Mouse (Mus musculus) hindbrain, embryonic 12.5 days (tissue): ENCODE measurements around the gene Cdk1. TPM values are rescaled to one million over a fixed set of nuclear protein-coding genes. Genes with fewer than 3 reads are reported as not detected.
"Not testable (repeated sequence)": the region's sequence is repeated elsewhere in the genome, so short reads cannot be mapped to it uniquely, and the experiment has no call there.

Experiments used
- ATAC-seq: fragments of 200-750 bp; cut with Nextera tagmentation; 2 replicates; pipeline ENCODE4 v1.8.0; 2017; ENCODE audit warnings: moderate TSS enrichment; ENCODE audit not compliant: low FRiP score
- H3K27ac ChIP-seq: fragments of 300-500 bp; sonication (generic); 2 replicates; pipeline ENCODE4 v1.5.1; 2016; ENCODE audit warnings: mild to moderate bottlenecking
- H3K27me3 ChIP-seq: fragments of 300-500 bp; sonication (generic); 2 replicates; pipeline ENCODE4 v1.6.1; 2016; ENCODE audit warnings: mild to moderate bottlenecking
- H3K36me3 ChIP-seq: fragments of 300-500 bp; sonication (generic); 2 replicates; pipeline ENCODE4 v1.6.1; 2016; ENCODE audit warnings: mild to moderate bottlenecking
- H3K4me1 ChIP-seq: fragments of 300-500 bp; sonication (generic); 2 replicates; pipeline ENCODE4 v1.6.1; 2016
- H3K4me2 ChIP-seq: fragments of 300-500 bp; sonication (generic); replicated peaks from 2 replicates; pipeline ENCODE4 v1.6.1; 2016; ENCODE audit warnings: mild to moderate bottlenecking
- H3K4me3 ChIP-seq: fragments of 300-500 bp; sonication (generic); 2 replicates; pipeline ENCODE4 v1.5.1; 2016; ENCODE audit warnings: mild to moderate bottlenecking
- H3K9ac ChIP-seq: fragments of 300-500 bp; sonication (generic); 2 replicates; pipeline ENCODE4 v1.6.1; 2016; ENCODE audit warnings: mild to moderate bottlenecking, moderate library complexity
- H3K9me3 ChIP-seq: fragments of 300-500 bp; sonication (generic); replicated peaks from 2 replicates; pipeline ENCODE4 v1.6.1; 2016; ENCODE audit warnings: mild to moderate bottlenecking
- WGBS: fragments of 180-500 bp; shearing (Covaris S2); methylation state at CpG from one replicate; pipeline ENCODE4 v1.1.7; 2016; 5-methylcytosine and 5-hydroxymethylcytosine counted together
- polyA plus RNA-seq: library from polyadenylated mRNA; unstranded; fragments of >200 nt; fragmentation: Nextera tagmentation; extraction: Ambion mirVana; gene quantifications from 2 replicates; pipeline ENCODE4 v1.2.1, GENCODE M21; 2016

Gene Cdk1
- polyA plus RNA-seq, 1 experiment from 2014 or later, result 220 TPM

- H3K4me2 ChIP-seq, result no peak overlapping the region
- H3K9me3 ChIP-seq, result no peaks in the 10 kb centered on the region
- no peak for ATAC-seq
- no peak overlapping the region for H3K4me3 ChIP-seq
- no peak overlapping the region for H3K27ac ChIP-seq
- H3K9ac ChIP-seq, result no peak overlapping the region
- no peaks in the 10 kb centered on the region for H3K36me3 ChIP-seq
- WGBS, result 90% methylated on average over 14 of the region's 14 CpGs
- no peaks in the 10 kb centered on the region for H3K4me1 ChIP-seq
- no peaks in the 10 kb centered on the region for H3K27me3 ChIP-seq
Observed at GRCm38 (mm10) chr10:69372061-69372460, 19.3 kb upstream of the Cdk1 start.

GRCm38 (mm10) chr10:69371441-69371840, 18.7 kb upstream of the Cdk1 start:
- no peaks in the 10 kb centered on the region for H3K36me3 ChIP-seq
- no peak overlapping the region for H3K9ac ChIP-seq
- H3K27me3 ChIP-seq, result no peaks in the 10 kb centered on the region
- H3K27ac ChIP-seq, result no peak overlapping the region
- no peaks in the 10 kb centered on the region for H3K4me1 ChIP-seq
- H3K9me3 ChIP-seq, result no peaks in the 10 kb centered on the region
- WGBS, result 16% methylated on average over 10 of the region's 10 CpGs
- H3K4me3 ChIP-seq, result no peak overlapping the region
- H3K4me2 ChIP-seq, result no peak overlapping the region
- ATAC-seq, result no peak

GRCm38 (mm10) chr10:69369321-69369720, 16.6 kb upstream of the Cdk1 start:
- 87% methylated on average over 6 of the region's 6 CpGs for WGBS
- Histone ChIP-seq H3K9me3 (no peaks in the 10 kb centered on the region), H3K36me3 (no peaks in the 10 kb centered on the region), H3K4me2 (no peak overlapping the region), H3K27me3 (no peaks in the 10 kb centered on the region), H3K27ac (no peak overlapping the region), H3K4me3 (no peak overlapping the region), H3K4me1 (no peaks in the 10 kb centered on the region), H3K9ac (no peak overlapping the region)
- ATAC-seq, result no peak

GRCm38 (mm10) chr10:69366877-69367387, 14.2 kb upstream of the Cdk1 start:
- Histone ChIP-seq H3K36me3 (no peaks in the 10 kb centered on the region), H3K27me3 (no peaks in the 10 kb centered on the region), H3K27ac (no peak overlapping the region), H3K4me2 (no peak overlapping the region), H3K9ac (no peak overlapping the region), H3K4me1 (no peaks in the 10 kb centered on the region), H3K9me3 (no peaks in the 10 kb centered on the region), H3K4me3 (no peak overlapping the region)
- ATAC-seq, result no peak
- 86% methylated on average over 13 of the region's 13 CpGs for WGBS

GRCm38 (mm10) chr10:69366208-69366607, 13.5 kb upstream of the Cdk1 start:
- H3K4me3 ChIP-seq, result no peak overlapping the region
- ATAC-seq, result no peak
- H3K4me1 ChIP-seq, result no peaks in the 10 kb centered on the region
- no peaks in the 10 kb centered on the region for H3K27me3 ChIP-seq
- 93% methylated on average over 11 of the region's 11 CpGs for WGBS
- no peak overlapping the region for H3K27ac ChIP-seq
- H3K36me3 ChIP-seq, result no peaks in the 10 kb centered on the region
- H3K9ac ChIP-seq, result no peak overlapping the region
- no peaks in the 10 kb centered on the region for H3K9me3 ChIP-seq
- no peak overlapping the region for H3K4me2 ChIP-seq

GRCm38 (mm10) chr10:69359666-69360065, 6.9 kb upstream of the Cdk1 start:
- WGBS, result 90% methylated on average over 1 of the region's 1 CpGs
- Histone ChIP-seq H3K36me3 (no peaks in the 10 kb centered on the region), H3K4me3 (no peak overlapping the region), H3K4me2 (no peak overlapping the region), H3K27me3 (no peaks in the 10 kb centered on the region), H3K27ac (no peak overlapping the region), H3K4me1 (no peaks in the 10 kb centered on the region), H3K9me3 (no peaks in the 10 kb centered on the region), H3K9ac (no peak overlapping the region)
- ATAC-seq, result no peak

GRCm38 (mm10) chr10:69353086-69353479, 345 bp upstream of the Cdk1 start:
- H3K4me1 ChIP-seq, result peaks cover 41% of the 10 kb centered on the region
- not testable (repeated sequence) for H3K27me3 ChIP-seq, H3K9me3 ChIP-seq, H3K9ac ChIP-seq, H3K27ac ChIP-seq, ATAC-seq
- peak overlapping the region; percentile 84 for H3K4me2 ChIP-seq
- 25% methylated on average over 5 of the region's 5 CpGs for whole genome bisulfite sequencing
- H3K4me3 ChIP-seq, result peak overlapping the region; percentile 67
- peaks cover 10% of the 10 kb centered on the region; the same call in 1 of the 2 replicates for H3K36me3 ChIP-seq

- no peaks in the 10 kb centered on the region for H3K9me3 ChIP-seq
- peaks cover 44% of the 10 kb centered on the region for H3K4me1 ChIP-seq
- H3K36me3 ChIP-seq, result peaks cover 10% of the 10 kb centered on the region; the same call in 1 of the 2 replicates
- no peaks in the 10 kb centered on the region for H3K27me3 ChIP-seq
- H3K9ac ChIP-seq, result peak overlapping the region; percentile 81
- H3K4me3 ChIP-seq, result peak overlapping the region; percentile 67
- ATAC-seq, result no peak
- peak overlapping the region; percentile 68 for H3K27ac ChIP-seq
- peak overlapping the region; percentile 84 for H3K4me2 ChIP-seq
- under 1% methylated on average over 11 of the region's 11 CpGs for WGBS
Observed at GRCm38 (mm10) chr10:69351842-69352211, 911 bp downstream of the Cdk1 start.

- Histone ChIP-seq H3K4me2 (peak overlapping the region; percentile 84), H3K36me3 (peaks cover 13% of the 10 kb centered on the region; the same call in 1 of the 2 replicates), H3K4me3 (peak overlapping the region; percentile 67), H3K27ac (no peak overlapping the region), H3K27me3 (no peaks in the 10 kb centered on the region), H3K9me3 (no peaks in the 10 kb centered on the region), H3K9ac (peak overlapping the region; percentile 81), H3K4me1 (peaks cover 44% of the 10 kb centered on the region)
- 23% methylated on average over 12 of the region's 12 CpGs for WGBS
- no peak for ATAC-seq
Observed at GRCm38 (mm10) chr10:69351071-69351841, 1.5 kb downstream of the Cdk1 start.

GRCm38 (mm10) chr10:69348206-69348605, 4.5 kb downstream of the Cdk1 start:
- Histone ChIP-seq H3K36me3 (peaks cover 39% of the 10 kb centered on the region), H3K27me3 (no peaks in the 10 kb centered on the region)

GRCm38 (mm10) chr10:69342328-69342727, 10.4 kb downstream of the Cdk1 start:
- Histone ChIP-seq H3K4me3 (no peak overlapping the region), H3K9me3 (no peaks in the 10 kb centered on the region), H3K27ac (no peak overlapping the region), H3K27me3 (no peaks in the 10 kb centered on the region), H3K4me2 (no peak overlapping the region), H3K4me1 (no peaks in the 10 kb centered on the region), H3K9ac (no peak overlapping the region), H3K36me3 (peaks cover 68% of the 10 kb centered on the region)
- ATAC-seq, result no peak
- 88% methylated on average over 9 of the region's 9 CpGs for WGBS

More at GRCm38 (mm10) chr10:69348206-69348605, 4.5 kb downstream of the Cdk1 start:
- no peak overlapping the region for H3K4me3 ChIP-seq
- WGBS, result 58% methylated on average over 8 of the region's 8 CpGs
- H3K4me1 ChIP-seq, result peaks cover 44% of the 10 kb centered on the region
- H3K27ac ChIP-seq, result no peak overlapping the region
- 0 out of 2 replicates have a peak overlapping the region, but pooled peaks have one; percentile 8 for H3K4me2 ChIP-seq
- no peaks in the 10 kb centered on the region for H3K9me3 ChIP-seq
- ATAC-seq, result no peak
- no peak overlapping the region for H3K9ac ChIP-seq

GRCm38 (mm10) chr10:69341570-69342227, 11.0 kb downstream of the Cdk1 start:
- Histone ChIP-seq H3K27ac (no peak overlapping the region), H3K4me2 (no peak overlapping the region), H3K27me3 (no peaks in the 10 kb centered on the region), H3K4me1 (no peaks in the 10 kb centered on the region), H3K9me3 (no peaks in the 10 kb centered on the region), H3K4me3 (no peak overlapping the region), H3K9ac (no peak overlapping the region), H3K36me3 (peaks cover 74% of the 10 kb centered on the region)
- ATAC-seq, result no peak
- WGBS, result 66% methylated on average over 6 of the region's 6 CpGs
